Comparison of ENCODE assay signal across 9 mouse cellular contexts in genomic region chr10:19518763-19519162, GRCm38 (mm10).
DNase-seq lines count a peak whose midpoint lies in the region; ATAC-seq and TF ChIP-seq lines count a peak whose summit lies in the region.
"Had no signal": no experiment of that assay in that cellular context is flagged by ENCODE, and none has a peak within 500 bp of the region (broad histone marks: within the 10 kb centered on the region; RNA-seq: fewer than 3 reads in every experiment).

No protein-coding gene starts in this region.

- H3K79me2 ChIP-seq in heart, adult 2 months (replicated peaks; ENCODE audit: control insufficient read depth, insufficient read depth, low read length) = no peaks in the 10 kb centered on the region

- ATAC-seq in midbrain, embryonic 11.5 days (ENCODE audit: low FRiP score) = no peak
- no peak for ATAC-seq in midbrain, embryonic 15.5 days (replicated peaks)
- ATAC-seq in frontal cortex, adult (ENCODE audit: low TSS enrichment) = no peak

- no peaks in the 10 kb centered on the region for H3K27me3 ChIP-seq in heart, adult 2 months (ENCODE audit: control insufficient read depth, insufficient read depth, low read length)
- no peaks in the 10 kb centered on the region for H3K27me3 ChIP-seq in midbrain, embryonic 11.5 days (ENCODE audit: control insufficient read depth, insufficient read depth, low read length)
- H3K27me3 ChIP-seq in midbrain, embryonic 15.5 days (replicated peaks) = no peaks in the 10 kb centered on the region
- H3K27me3 ChIP-seq: hindbrain, embryonic 15.5 days had no signal

- no peaks in the 10 kb centered on the region for H3K36me3 ChIP-seq in heart, adult 2 months (ENCODE audit: control insufficient read depth, insufficient read depth, low read length)
- H3K36me3 ChIP-seq in midbrain, embryonic 11.5 days (ENCODE audit: control insufficient read depth, insufficient read depth, low read length) = no peaks in the 10 kb centered on the region
- H3K36me3 ChIP-seq in midbrain, embryonic 15.5 days (replicated peaks) = no peaks in the 10 kb centered on the region
- H3K36me3 ChIP-seq: hindbrain, embryonic 15.5 days had no signal

- TF ChIP-seq CTCF in heart, adult 2 months (IDR thresholded peaks at IDR 0.05) = peak; percentile 82
- peak; percentile 25; the same call in 1 of the 2 replicates for TF ChIP-seq CTCF in brain, embryonic 14.5 days (IDR thresholded peaks at IDR 0.05; ENCODE audit: borderline replicate concordance, extremely low read depth, insufficient read depth, insufficient read length)

- H3K4me3 ChIP-seq in heart, adult 2 months = no peak overlapping the region
- H3K4me3 ChIP-seq in midbrain, embryonic 11.5 days (ENCODE audit: low read depth, low read length) = no peak overlapping the region
- no peak overlapping the region for H3K4me3 ChIP-seq in midbrain, embryonic 15.5 days
- H3K4me3 ChIP-seq: hindbrain, embryonic 15.5 days had no signal

- no peak overlapping the region for H3K27ac ChIP-seq in heart, adult 2 months
- H3K27ac ChIP-seq in midbrain, embryonic 11.5 days (ENCODE audit: low read depth, low read length) = no peak overlapping the region
- H3K27ac ChIP-seq in midbrain, embryonic 15.5 days = no peak overlapping the region
- H3K27ac ChIP-seq: hindbrain, embryonic 15.5 days had no signal

- H3K9me3 ChIP-seq in midbrain, embryonic 11.5 days (ENCODE audit: control insufficient read depth, low read length) = no peaks in the 10 kb centered on the region
- H3K9me3 ChIP-seq in midbrain, embryonic 15.5 days = no peaks in the 10 kb centered on the region
- H3K9me3 ChIP-seq: hindbrain, embryonic 15.5 days had no signal

- no peak for TF ChIP-seq EP300 in heart, adult 2 months (IDR thresholded peaks at IDR 0.05; ENCODE audit: insufficient read depth, low read depth, low read length)

- no peak overlapping the region for H3K4me2 ChIP-seq in midbrain, embryonic 11.5 days
- H3K4me2 ChIP-seq in midbrain, embryonic 15.5 days = no peak overlapping the region
- H3K4me2 ChIP-seq: hindbrain, embryonic 15.5 days had no signal

- DNase-seq in heart, adult 2 months = no peak
- DNase-seq in heart, postnatal 36 days = no peak
- DNase-seq in midbrain, embryonic 11.5 days (ENCODE audit: low spot score, missing footprints) = peak; percentile 90
- DNase-seq in brain, embryonic 14.5 days (ENCODE audit: low read depth) = peak; percentile 61
- DNase-seq in retina, postnatal 1 day = peak; percentile 53
- DNase-seq in gastrocnemius, postnatal 25 days = no peak

- peaks cover 7% of the 10 kb centered on the region for H3K4me1 ChIP-seq in heart, adult 2 months (ENCODE audit: control insufficient read depth, insufficient read depth, low read length)
- H3K4me1 ChIP-seq in midbrain, embryonic 11.5 days (ENCODE audit: control insufficient read depth, insufficient read depth, low read length) = no peaks in the 10 kb centered on the region
- no peaks in the 10 kb centered on the region for H3K4me1 ChIP-seq in midbrain, embryonic 15.5 days
- H3K4me1 ChIP-seq: hindbrain, embryonic 15.5 days had no signal

- no peak for TF ChIP-seq POLR2A in heart, adult 2 months (IDR thresholded peaks at IDR 0.05; ENCODE audit: insufficient read depth, low read depth, low read length)
- no peak for TF ChIP-seq POLR2A in brain, embryonic 14.5 days (IDR thresholded peaks at IDR 0.05; ENCODE audit: borderline replicate concordance, extremely low read depth, insufficient read depth, insufficient read length, poor library complexity, severe bottlenecking)

- H3K9ac ChIP-seq in heart, adult 2 months (ENCODE audit: low read depth, low read length) = no peak overlapping the region
- no peak overlapping the region for H3K9ac ChIP-seq in midbrain, embryonic 11.5 days (ENCODE audit: low read length)
- H3K9ac ChIP-seq in midbrain, embryonic 15.5 days = no peak overlapping the region
- H3K9ac ChIP-seq: hindbrain, embryonic 15.5 days had no signal

- intact Hi-C loops in heart, adult 2 months (cut with DNase I) = loop anchor here (1.0 to 5.0 kb wide), 5 partner anchors 27 to 601 kb away; no protein-coding TSS in a partner anchor
- intact Hi-C loops in heart, postnatal 36 days (cut with DNase I) = loop anchor here (1.0 to 2.0 kb wide), 5 partner anchors 27 to 602 kb away; no protein-coding TSS in a partner anchor

- WGBS in heart, adult 2 months = 2% methylated on average over 6 of the region's 6 CpGs
- WGBS in midbrain, embryonic 11.5 days = 9% methylated on average over 6 of the region's 6 CpGs
- WGBS in midbrain, embryonic 15.5 days = 10% methylated on average over 6 of the region's 6 CpGs

Comparison
In these comparisons a context has a peak if more than half of its experiments do, and no peak if none do; other contexts are left out.
1. DNase-seq: peak in midbrain, embryonic 11.5 days (single experiment), brain, embryonic 14.5 days (single experiment) and retina, postnatal 1 day (single experiment); none in heart, adult 2 months (0 of 2), heart, postnatal 36 days (0 of 2) and gastrocnemius, postnatal 25 days (single experiment).